Comparison of ENCODE assay signal across 21 mouse cellular contexts in the genomic region with DNA sequence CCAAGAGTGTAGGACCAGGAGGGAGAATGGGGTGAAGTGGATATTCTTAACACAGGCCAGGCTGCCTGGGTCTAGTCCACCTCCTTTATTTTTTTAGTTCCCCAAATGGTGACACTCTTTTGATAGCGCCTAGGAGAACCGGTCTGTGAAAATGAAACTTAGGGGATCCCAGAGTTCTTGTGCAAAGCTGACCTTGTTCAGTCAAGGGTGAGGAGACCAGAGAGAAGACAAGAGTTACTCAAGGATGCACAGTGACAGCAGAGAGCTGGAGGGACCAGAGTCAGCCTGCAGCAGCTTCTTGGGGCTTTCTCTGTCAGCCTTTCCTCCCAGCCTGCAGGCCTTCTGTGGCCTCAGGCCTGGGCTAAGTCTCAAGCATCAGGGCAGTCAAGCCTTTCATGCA. TPM values are rescaled to one million over a fixed set of nuclear protein-coding genes. Genes with fewer than 3 reads are reported as not detected.
DNase-seq lines count a peak whose midpoint lies in the region; ATAC-seq and TF ChIP-seq lines count a peak whose summit lies in the region.
"Had no signal": no experiment of that assay in that cellular context is flagged by ENCODE, and none has a peak within 500 bp of the region (broad histone marks: within the 10 kb centered on the region; RNA-seq: fewer than 3 reads in every experiment).

No protein-coding gene starts in this region.

- no peaks in the 10 kb centered on the region for H3K9me3 ChIP-seq in hindbrain, embryonic 10.5 days
- H3K9me3 ChIP-seq in hindbrain, postnatal 0 days (ENCODE audit: low read length): no peaks in the 10 kb centered on the region
- H3K9me3 ChIP-seq in forebrain, embryonic 16.5 days (ENCODE audit: control insufficient read depth, low read length): no peaks in the 10 kb centered on the region
- H3K9me3 ChIP-seq in midbrain, embryonic 12.5 days: no peaks in the 10 kb centered on the region
- H3K9me3 ChIP-seq in neural tube, embryonic 14.5 days (ENCODE audit: control insufficient read depth, low read length): no peaks in the 10 kb centered on the region
- no peaks in the 10 kb centered on the region for H3K9me3 ChIP-seq in intestine, embryonic 16.5 days (ENCODE audit: control insufficient read depth, low read length)
- no peaks in the 10 kb centered on the region for H3K9me3 ChIP-seq in intestine, postnatal 0 days (ENCODE audit: control insufficient read depth)
- H3K9me3 ChIP-seq: intestine, embryonic 15.5 days; limb, embryonic 15.5 days; liver, embryonic 15.5 days; neural tube, embryonic 12.5 days had no signal

- H3K27ac ChIP-seq in hindbrain, embryonic 10.5 days: peak overlapping the region; percentile 12; the same call in 1 of the 2 replicates
- H3K27ac ChIP-seq in hindbrain, postnatal 0 days: no peak overlapping the region
- H3K27ac ChIP-seq in forebrain, embryonic 16.5 days (ENCODE audit: low read length): no peak overlapping the region
- H3K27ac ChIP-seq in midbrain, embryonic 12.5 days (replicated peaks): peak overlapping the region; percentile 82
- H3K27ac ChIP-seq in neural tube, embryonic 14.5 days (ENCODE audit: low read depth, low read length): peak overlapping the region; percentile 35; the same call in 1 of the 2 replicates
- H3K27ac ChIP-seq in intestine, embryonic 16.5 days (ENCODE audit: low read length): no peak overlapping the region
- no peak overlapping the region for H3K27ac ChIP-seq in intestine, postnatal 0 days (ENCODE audit: low read depth, low read length)
- H3K27ac ChIP-seq: gastrocnemius, adult 2 months; intestine, embryonic 15.5 days; limb, embryonic 15.5 days; liver, embryonic 15.5 days; macrophage had no signal

- H3K9ac ChIP-seq in hindbrain, postnatal 0 days (replicated peaks; ENCODE audit: low read length): no peak overlapping the region
- peak overlapping the region; percentile 11; the same call in 1 of the 2 replicates for H3K9ac ChIP-seq in forebrain, embryonic 16.5 days (replicated peaks; ENCODE audit: low read depth, low read length)
- H3K9ac ChIP-seq in midbrain, embryonic 12.5 days (replicated peaks): no peak overlapping the region
- no peak overlapping the region for H3K9ac ChIP-seq in neural tube, embryonic 14.5 days (replicated peaks; ENCODE audit: low read depth, low read length)
- no peak overlapping the region for H3K9ac ChIP-seq in intestine, embryonic 16.5 days (ENCODE audit: low read depth, low read length)
- no peak overlapping the region for H3K9ac ChIP-seq in intestine, postnatal 0 days (ENCODE audit: low read depth, low read length)
- H3K9ac ChIP-seq: intestine, embryonic 15.5 days; limb, embryonic 15.5 days; liver, embryonic 15.5 days; neural tube, embryonic 12.5 days had no signal

- ATAC-seq in hindbrain, postnatal 0 days: no peak
- ATAC-seq in forebrain, embryonic 16.5 days: no peak
- ATAC-seq in midbrain, embryonic 12.5 days (ENCODE audit: low FRiP score, low read depth): no peak
- ATAC-seq in neural tube, embryonic 14.5 days (ENCODE audit: low read depth): no peak
- no peak for ATAC-seq in intestine, embryonic 16.5 days
- ATAC-seq in intestine, postnatal 0 days: no peak
- ATAC-seq: intestine, embryonic 15.5 days had no signal

- H3K4me3 ChIP-seq in hindbrain, embryonic 10.5 days: no peak overlapping the region
- H3K4me3 ChIP-seq in hindbrain, postnatal 0 days (ENCODE audit: low read length): no peak overlapping the region
- H3K4me3 ChIP-seq in forebrain, embryonic 16.5 days (replicated peaks; ENCODE audit: low read length): no peak overlapping the region
- H3K4me3 ChIP-seq in midbrain, embryonic 12.5 days: no peak overlapping the region
- no peak overlapping the region for H3K4me3 ChIP-seq in neural tube, embryonic 14.5 days (ENCODE audit: low read depth, low read length)
- H3K4me3 ChIP-seq in intestine, embryonic 16.5 days (ENCODE audit: low read length): no peak overlapping the region
- H3K4me3 ChIP-seq in intestine, postnatal 0 days (ENCODE audit: low read depth, low read length): no peak overlapping the region
- H3K4me3 ChIP-seq: gastrocnemius, adult 2 months; intestine, embryonic 15.5 days; limb, embryonic 15.5 days; liver, embryonic 15.5 days; neural tube, embryonic 12.5 days had no signal

- peaks cover 36% of the 10 kb centered on the region for H3K27me3 ChIP-seq in hindbrain, embryonic 10.5 days (ENCODE audit: insufficient read depth, poor library complexity, severe bottlenecking)
- no peaks in the 10 kb centered on the region for H3K27me3 ChIP-seq in hindbrain, postnatal 0 days (ENCODE audit: insufficient read depth, low read length)
- no peaks in the 10 kb centered on the region for H3K27me3 ChIP-seq in forebrain, embryonic 16.5 days (replicated peaks; ENCODE audit: control insufficient read depth, insufficient read depth, low read length)
- no peaks in the 10 kb centered on the region for H3K27me3 ChIP-seq in midbrain, embryonic 12.5 days
- H3K27me3 ChIP-seq in neural tube, embryonic 14.5 days (ENCODE audit: control insufficient read depth, insufficient read depth, low read length): no peaks in the 10 kb centered on the region
- H3K27me3 ChIP-seq in intestine, embryonic 16.5 days (replicated peaks; ENCODE audit: control insufficient read depth, insufficient read depth, low read length): peaks cover 10% of the 10 kb centered on the region
- peaks cover 9% of the 10 kb centered on the region; the same call in 1 of the 2 replicates for H3K27me3 ChIP-seq in intestine, postnatal 0 days (replicated peaks; ENCODE audit: control insufficient read depth, insufficient read depth, low read length)

- H3K36me3 ChIP-seq in hindbrain, embryonic 10.5 days: peaks cover 9% of the 10 kb centered on the region
- H3K36me3 ChIP-seq in hindbrain, postnatal 0 days (ENCODE audit: insufficient read depth, low read length): no peaks in the 10 kb centered on the region
- H3K36me3 ChIP-seq in forebrain, embryonic 16.5 days (ENCODE audit: control insufficient read depth, insufficient read depth): no peaks in the 10 kb centered on the region
- 0 out of 2 replicates have a peak, but pooled peaks cover 6% of the 10 kb centered on the region for H3K36me3 ChIP-seq in midbrain, embryonic 12.5 days
- H3K36me3 ChIP-seq in neural tube, embryonic 14.5 days (ENCODE audit: control insufficient read depth, insufficient read depth, low read length): no peaks in the 10 kb centered on the region
- H3K36me3 ChIP-seq in intestine, embryonic 16.5 days (ENCODE audit: control insufficient read depth, insufficient read depth, low read length): no peaks in the 10 kb centered on the region
- H3K36me3 ChIP-seq in intestine, postnatal 0 days (ENCODE audit: control insufficient read depth, insufficient read depth): no peaks in the 10 kb centered on the region
- H3K36me3 ChIP-seq: intestine, embryonic 15.5 days; liver, embryonic 15.5 days had no signal

- TF ChIP-seq CTCF in hindbrain, postnatal 0 days (IDR thresholded peaks at IDR 0.05; ENCODE audit: low read depth): no peak
- TF ChIP-seq CTCF in intestine, postnatal 0 days (IDR thresholded peaks at IDR 0.05; ENCODE audit: low read depth): no peak

- peaks cover 39% of the 10 kb centered on the region for H3K4me1 ChIP-seq in hindbrain, embryonic 10.5 days (replicated peaks)
- no peaks in the 10 kb centered on the region for H3K4me1 ChIP-seq in hindbrain, postnatal 0 days (ENCODE audit: insufficient read depth, low read length)
- peaks cover 13% of the 10 kb centered on the region for H3K4me1 ChIP-seq in forebrain, embryonic 16.5 days (replicated peaks; ENCODE audit: control insufficient read depth, insufficient read depth, low read length)
- H3K4me1 ChIP-seq in midbrain, embryonic 12.5 days: peaks cover 28% of the 10 kb centered on the region
- peaks cover 27% of the 10 kb centered on the region for H3K4me1 ChIP-seq in neural tube, embryonic 14.5 days (ENCODE audit: control insufficient read depth, insufficient read depth, low read length)
- no peaks in the 10 kb centered on the region for H3K4me1 ChIP-seq in intestine, embryonic 16.5 days (ENCODE audit: control insufficient read depth, insufficient read depth, low read length)
- no peaks in the 10 kb centered on the region for H3K4me1 ChIP-seq in intestine, postnatal 0 days (replicated peaks; ENCODE audit: control insufficient read depth, insufficient read depth, low read length)
- H3K4me1 ChIP-seq: liver, embryonic 15.5 days had no signal

- no peak overlapping the region for H3K4me2 ChIP-seq in hindbrain, postnatal 0 days (ENCODE audit: low read depth, low read length)
- H3K4me2 ChIP-seq in forebrain, embryonic 16.5 days (ENCODE audit: low read length): no peak overlapping the region
- H3K4me2 ChIP-seq in midbrain, embryonic 12.5 days (replicated peaks): no peak overlapping the region
- no peak overlapping the region for H3K4me2 ChIP-seq in neural tube, embryonic 14.5 days (ENCODE audit: low read depth, low read length)
- no peak overlapping the region for H3K4me2 ChIP-seq in intestine, embryonic 16.5 days (ENCODE audit: low read depth, low read length)
- H3K4me2 ChIP-seq in intestine, postnatal 0 days (replicated peaks; ENCODE audit: low read depth): no peak overlapping the region
- H3K4me2 ChIP-seq: intestine, embryonic 15.5 days; limb, embryonic 15.5 days; liver, embryonic 15.5 days; neural tube, embryonic 12.5 days had no signal

- WGBS in hindbrain, embryonic 10.5 days: 14% methylated on average over 2 of the region's 2 CpGs
- 34% methylated on average over 2 of the region's 2 CpGs for WGBS in hindbrain, postnatal 0 days
- 14% methylated on average over 2 of the region's 2 CpGs for WGBS in forebrain, embryonic 16.5 days
- WGBS in midbrain, embryonic 12.5 days: 7% methylated on average over 2 of the region's 2 CpGs
- 20% methylated on average over 2 of the region's 2 CpGs for WGBS in neural tube, embryonic 14.5 days
- 15% methylated on average over 2 of the region's 2 CpGs for WGBS in intestine, embryonic 16.5 days
- 13% methylated on average over 2 of the region's 2 CpGs for WGBS in intestine, postnatal 0 days

- no peak for DNase-seq in hindbrain, embryonic 10.5 days (ENCODE audit: low spot score)
- no peak for DNase-seq in hindbrain, postnatal 0 days (ENCODE audit: low spot score)
- no peak for DNase-seq in thymus, postnatal 14 days
- DNase-seq: cerebellum, adult 8-10 months; gastrocnemius, adult 2 months; heart, adult 18-20 months; heart, postnatal 36 days; kidney, postnatal 10 days; right cerebral cortex, postnatal 14 days; thymus, postnatal 4 days had no signal

RNA-seq across cellular contexts. Expression of gene Cabp7, which starts 15.9 kb away (rescaled TPM):
- 0.61 and 1.4 TPM in 2 replicates for polyA plus RNA-seq in hindbrain, embryonic 10.5 days (2016; fragmentation: Nextera tagmentation; extraction: Ambion mirVana)
- 20.4 and 23.6 TPM in 2 replicates for total RNA-seq in hindbrain, postnatal 0 days (2014; rRNA removed)
- polyA plus RNA-seq in hindbrain, postnatal 0 days (2015; fragmentation: Nextera tagmentation; extraction: Ambion mirVana): 2.9 and 3.3 TPM in 2 replicates
- polyA plus RNA-seq in forebrain, embryonic 16.5 days (2015; fragmentation: Nextera tagmentation; extraction: Ambion mirVana): 1.5 and 1.6 TPM in 2 replicates
- 0.59 and 0.67 TPM in 2 replicates for polyA plus RNA-seq in midbrain, embryonic 12.5 days (2016; fragmentation: Nextera tagmentation; extraction: Ambion mirVana)
- polyA plus RNA-seq in neural tube, embryonic 14.5 days (2014; fragmentation: Nextera tagmentation; extraction: Ambion mirVana): 2.4 and 3.3 TPM in 2 replicates
- 0.07 and 0.15 TPM in 2 replicates for polyA plus RNA-seq in intestine, embryonic 16.5 days (2015; fragmentation: Nextera tagmentation; extraction: Ambion mirVana)
- 0.10 and 0.13 TPM in 2 replicates for polyA plus RNA-seq in intestine, postnatal 0 days (2015; fragmentation: Nextera tagmentation; extraction: Ambion mirVana)
- total RNA-seq: heart, adult 18-20 months; heart, postnatal 36 days had no signal
- polyA plus RNA-seq: spleen, adult 2 months had no signal

RNA-seq across cellular contexts. Expression of gene Zmat5, which starts 58.0 kb away (rescaled TPM):
- polyA plus RNA-seq in hindbrain, embryonic 10.5 days (2016; fragmentation: Nextera tagmentation; extraction: Ambion mirVana): 84.0 and 104 TPM in 2 replicates
- 22.7 and 24.5 TPM in 2 replicates for total RNA-seq in hindbrain, postnatal 0 days (2014; rRNA removed)
- 56.5 and 58.5 TPM in 2 replicates for polyA plus RNA-seq in hindbrain, postnatal 0 days (2015; fragmentation: Nextera tagmentation; extraction: Ambion mirVana)
- polyA plus RNA-seq in forebrain, embryonic 16.5 days (2015; fragmentation: Nextera tagmentation; extraction: Ambion mirVana): 70.2 and 75.5 TPM in 2 replicates
- 69.2 and 81.5 TPM in 2 replicates for polyA plus RNA-seq in midbrain, embryonic 12.5 days (2016; fragmentation: Nextera tagmentation; extraction: Ambion mirVana)
- polyA plus RNA-seq in neural tube, embryonic 14.5 days (2014; fragmentation: Nextera tagmentation; extraction: Ambion mirVana): 58.0 and 62.2 TPM in 2 replicates
- polyA plus RNA-seq in intestine, embryonic 16.5 days (2015; fragmentation: Nextera tagmentation; extraction: Ambion mirVana): 64.8 and 66.0 TPM in 2 replicates
- polyA plus RNA-seq in intestine, postnatal 0 days (2015; fragmentation: Nextera tagmentation; extraction: Ambion mirVana): 62.6 and 67.9 TPM in 2 replicates

RNA-seq across cellular contexts. Expression of gene Uqcr10, which starts 58.4 kb away (rescaled TPM):
- polyA plus RNA-seq in hindbrain, embryonic 10.5 days (2016; fragmentation: Nextera tagmentation; extraction: Ambion mirVana): 696 and 709 TPM in 2 replicates
- total RNA-seq in hindbrain, postnatal 0 days (2014; rRNA removed): 183 and 231 TPM in 2 replicates
- polyA plus RNA-seq in hindbrain, postnatal 0 days (2015; fragmentation: Nextera tagmentation; extraction: Ambion mirVana): 1,048 and 1,063 TPM in 2 replicates
- 487 and 509 TPM in 2 replicates for polyA plus RNA-seq in forebrain, embryonic 16.5 days (2015; fragmentation: Nextera tagmentation; extraction: Ambion mirVana)
- polyA plus RNA-seq in midbrain, embryonic 12.5 days (2016; fragmentation: Nextera tagmentation; extraction: Ambion mirVana): 525 and 530 TPM in 2 replicates
- polyA plus RNA-seq in neural tube, embryonic 14.5 days (2014; fragmentation: Nextera tagmentation; extraction: Ambion mirVana): 550 and 671 TPM in 2 replicates
- 1,259 and 1,267 TPM in 2 replicates for polyA plus RNA-seq in intestine, embryonic 16.5 days (2015; fragmentation: Nextera tagmentation; extraction: Ambion mirVana)
- polyA plus RNA-seq in intestine, postnatal 0 days (2015; fragmentation: Nextera tagmentation; extraction: Ambion mirVana): 1,715 and 1,847 TPM in 2 replicates

Comparison
In these comparisons a context has a peak if more than half of its experiments do, and no peak if none do; other contexts are left out.
1. H3K27ac ChIP-seq: peak in hindbrain, embryonic 10.5 days (single experiment), midbrain, embryonic 12.5 days (single experiment) and neural tube, embryonic 14.5 days (single experiment); none in hindbrain, postnatal 0 days (single experiment), forebrain, embryonic 16.5 days (single experiment), intestine, embryonic 16.5 days (single experiment) and intestine, postnatal 0 days (single experiment).